Mouse (Mus musculus): Measurements from ENCODE around the gene Wdr17. TPM values are rescaled to one million over a fixed set of nuclear protein-coding genes. Genes with fewer than 3 reads are reported as not detected.

Wdr17 gene
- total and polyA plus RNA-seq, 2 experiments from 2014 or later, result 13.9 to 16.7 TPM

DNA sequence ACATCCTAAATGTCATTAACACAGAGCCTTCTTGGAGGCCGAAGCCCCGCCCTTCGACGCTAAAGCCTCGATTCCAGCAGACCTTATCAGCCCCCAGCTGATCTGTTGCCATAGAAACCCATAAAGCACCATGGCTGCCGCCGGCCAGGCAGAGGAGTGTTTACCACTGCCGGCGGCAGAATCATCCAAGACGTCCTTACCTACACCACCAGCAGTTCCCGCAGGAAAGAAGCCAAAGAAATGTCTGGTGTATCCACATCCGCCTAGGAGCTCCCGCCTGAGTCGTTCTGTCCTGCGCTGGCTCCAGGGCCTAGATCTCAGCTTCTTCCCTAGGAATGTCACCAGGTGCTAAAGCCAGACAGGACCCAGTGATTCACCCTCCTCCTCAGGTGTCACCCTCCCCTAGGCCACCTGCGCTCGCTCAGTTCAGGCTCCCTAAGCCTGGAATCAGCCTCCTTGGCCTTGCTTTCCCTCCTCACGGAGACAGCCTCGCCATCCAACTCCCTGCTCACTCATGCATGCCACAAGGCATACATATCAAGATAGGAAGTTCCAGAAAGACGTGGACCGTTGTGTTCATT is 286.2 kb downstream of the Wdr17 start, which contains the start of gene Spata4:
TSS of gene Spata4 (plus strand) at position 111 of the 581 bp plus-strand sequence.
- Histone ChIP-seq H3K9ac (replicated peaks; ENCODE audit: low read length, poor library complexity, severe bottlenecking) (peak within 1 kb of the TSS; percentile 48; the same call in 1 of the 2 replicates), H3K9me3 (ENCODE audit: low read length) (no peaks in the 10 kb centered on the region), H3K27me3 (ENCODE audit: insufficient read depth, low read length) (no peaks in the 10 kb centered on the region), H3K4me3 (ENCODE audit: low read depth, low read length) (peak within 1 kb of the TSS; percentile 27), H3K36me3 (ENCODE audit: insufficient read depth, low read length) (no peaks in the 10 kb centered on the region), H3K27ac (ENCODE audit: low read depth, low read length) (peak within 1 kb of the TSS; percentile 57; the same call in 1 of the 2 replicates), H3K4me1 (ENCODE audit: insufficient read depth, low read length) (peaks cover 6% of the 10 kb centered on the region; the same call in 1 of the 2 replicates), H3K4me2 (ENCODE audit: low read depth, low read length, poor library complexity, severe bottlenecking) (peak within 1 kb of the TSS; percentile 53)
- DNase-seq (ENCODE audit: low spot score) (peak; percentile 85), ATAC-seq (ENCODE audit: low FRiP score) (peak; percentile 84)
- TF ChIP-seq CTCF (IDR thresholded peaks at IDR 0.05), result no peak
- WGBS, result 7% methylated on average over 21 of the region's 21 CpGs

DNA sequence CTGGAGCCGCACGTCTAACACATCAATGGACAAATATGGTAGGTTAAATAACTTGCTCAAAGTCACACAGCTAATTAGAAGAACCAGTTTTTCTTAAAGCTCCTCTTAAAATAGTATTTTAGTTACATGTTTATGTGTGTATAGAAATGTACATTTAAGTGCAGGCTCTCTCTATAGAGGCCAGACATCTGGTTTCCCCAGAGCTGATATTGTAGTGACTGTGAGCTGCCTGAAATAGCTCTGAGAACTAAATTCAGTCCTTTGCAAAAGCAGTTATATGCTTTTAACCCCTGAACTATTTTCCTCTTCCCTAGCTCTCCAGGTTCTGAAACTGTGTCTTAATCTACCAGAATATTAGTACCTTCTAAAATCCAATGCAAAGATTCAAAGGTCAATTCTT is 289.6 kb downstream of the Wdr17 start:
- TF ChIP-seq CTCF (IDR thresholded peaks at IDR 0.05), result no peak

DNA sequence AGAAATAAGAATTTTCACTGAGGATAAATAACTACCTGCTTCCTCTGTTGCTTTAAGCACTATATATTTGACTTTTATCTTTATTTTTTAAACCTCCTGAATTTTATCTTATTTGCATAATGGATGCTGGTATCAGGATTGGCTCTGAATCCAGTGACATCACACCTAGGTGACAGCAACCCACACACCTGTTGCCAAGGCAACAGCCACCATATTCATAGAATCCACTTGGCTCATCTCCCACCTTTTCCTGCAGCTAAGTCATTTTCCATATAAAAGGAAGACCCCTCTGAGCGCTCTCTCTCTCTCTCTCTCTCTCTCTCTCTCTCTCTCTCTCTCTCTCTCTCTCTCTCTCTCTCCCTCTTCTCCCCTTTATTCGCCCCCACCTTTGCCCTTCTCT is 290.0 kb downstream of the Wdr17 start:
- H3K4me1 ChIP-seq (ENCODE audit: insufficient read depth, low read length), result peaks cover 6% of the 10 kb centered on the region; the same call in 1 of the 2 replicates
- H3K4me2 ChIP-seq (ENCODE audit: low read depth, low read length, poor library complexity, severe bottlenecking), result no peak overlapping the region
- TF ChIP-seq CTCF (IDR thresholded peaks at IDR 0.05), result no peak
- no peak for DNase-seq (ENCODE audit: low spot score)
- H3K4me3 ChIP-seq (ENCODE audit: low read depth, low read length), result no peak overlapping the region
- H3K36me3 ChIP-seq (ENCODE audit: insufficient read depth, low read length), result no peaks in the 10 kb centered on the region
- H3K9me3 ChIP-seq (ENCODE audit: low read length), result no peaks in the 10 kb centered on the region
- 79% methylated on average over 2 of the region's 2 CpGs for WGBS
- ATAC-seq (ENCODE audit: low FRiP score), result no peak
- no peak overlapping the region for H3K27ac ChIP-seq (ENCODE audit: low read depth, low read length)
- H3K9ac ChIP-seq (replicated peaks; ENCODE audit: low read length, poor library complexity, severe bottlenecking), result no peak overlapping the region
- H3K27me3 ChIP-seq (ENCODE audit: insufficient read depth, low read length), result no peaks in the 10 kb centered on the region

More for the DNA sequence above, 289.6 kb downstream of the Wdr17 start:
- ATAC-seq (ENCODE audit: low FRiP score), result no peak
- no peak overlapping the region for H3K27ac ChIP-seq (ENCODE audit: low read depth, low read length)
- H3K27me3 ChIP-seq (ENCODE audit: insufficient read depth, low read length), result no peaks in the 10 kb centered on the region
- 91% methylated on average over 2 of the region's 2 CpGs for WGBS
- peaks cover 6% of the 10 kb centered on the region; the same call in 1 of the 2 replicates for H3K4me1 ChIP-seq (ENCODE audit: insufficient read depth, low read length)
- H3K9me3 ChIP-seq (ENCODE audit: low read length), result no peaks in the 10 kb centered on the region
- H3K36me3 ChIP-seq (ENCODE audit: insufficient read depth, low read length), result no peaks in the 10 kb centered on the region
- no peak for DNase-seq (ENCODE audit: low spot score)
- no peak overlapping the region for H3K4me3 ChIP-seq (ENCODE audit: low read depth, low read length)
- H3K9ac ChIP-seq (replicated peaks; ENCODE audit: low read length, poor library complexity, severe bottlenecking), result no peak overlapping the region
- no peak overlapping the region for H3K4me2 ChIP-seq (ENCODE audit: low read depth, low read length, poor library complexity, severe bottlenecking)

DNA sequence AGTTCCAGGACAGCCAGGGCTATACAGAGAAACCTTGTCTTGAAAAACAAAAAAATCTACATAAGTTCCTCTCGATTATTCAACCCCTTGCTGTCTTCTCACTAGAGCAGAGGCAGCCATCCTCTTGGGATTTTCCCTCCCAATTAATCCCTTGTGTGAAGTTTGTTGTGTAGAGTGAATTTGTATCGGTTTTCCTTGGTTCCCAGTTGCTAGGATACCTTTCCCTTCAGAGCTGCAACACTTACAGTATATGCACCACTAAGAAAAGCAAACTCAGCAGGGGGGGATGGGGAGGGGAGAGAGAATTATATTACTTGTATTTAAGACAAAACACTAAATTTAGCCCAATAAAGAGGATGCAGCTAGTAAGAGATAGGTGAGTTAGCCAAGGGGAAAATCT is 290.9 kb downstream of the Wdr17 start:
- Histone ChIP-seq H3K36me3 (ENCODE audit: insufficient read depth, low read length) (no peaks in the 10 kb centered on the region), H3K27me3 (ENCODE audit: insufficient read depth, low read length) (no peaks in the 10 kb centered on the region), H3K4me1 (ENCODE audit: insufficient read depth, low read length) (peaks cover 6% of the 10 kb centered on the region; the same call in 1 of the 2 replicates), H3K4me2 (ENCODE audit: low read depth, low read length, poor library complexity, severe bottlenecking) (no peak overlapping the region), H3K9ac (replicated peaks; ENCODE audit: low read length, poor library complexity, severe bottlenecking) (no peak overlapping the region), H3K4me3 (ENCODE audit: low read depth, low read length) (no peak overlapping the region), H3K27ac (ENCODE audit: low read depth, low read length) (no peak overlapping the region), H3K9me3 (ENCODE audit: low read length) (no peaks in the 10 kb centered on the region)
- TF ChIP-seq CTCF (IDR thresholded peaks at IDR 0.05), result no peak
- peak; percentile 42 for DNase-seq (ENCODE audit: low spot score)
- no peak for ATAC-seq (ENCODE audit: low FRiP score)
- 21% methylated on average over 2 of the region's 2 CpGs for WGBS

DNA sequence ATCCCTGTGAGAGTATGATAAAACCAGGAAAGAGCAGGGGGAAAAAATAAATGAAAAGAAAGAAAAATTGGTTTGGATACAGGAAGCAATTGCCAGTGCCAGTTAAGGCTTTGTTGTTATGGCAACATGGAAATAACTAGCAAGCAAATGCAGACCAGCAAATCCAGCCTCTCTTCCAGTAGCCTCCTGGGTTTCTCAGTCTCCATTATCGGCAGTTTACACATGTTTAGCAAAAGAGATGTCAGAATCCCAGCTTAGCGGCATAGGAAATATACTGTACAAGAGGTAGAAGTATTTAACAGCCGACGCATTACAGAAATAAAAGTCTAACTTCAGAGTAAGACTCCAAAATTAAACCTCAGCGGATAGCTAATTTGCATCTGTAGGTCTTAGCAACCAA is 292.4 kb downstream of the Wdr17 start:
- H3K4me2 ChIP-seq (ENCODE audit: low read depth, low read length, poor library complexity, severe bottlenecking), result 0 out of 2 replicates have a peak overlapping the region, but pooled peaks have one; percentile 7

DNA sequence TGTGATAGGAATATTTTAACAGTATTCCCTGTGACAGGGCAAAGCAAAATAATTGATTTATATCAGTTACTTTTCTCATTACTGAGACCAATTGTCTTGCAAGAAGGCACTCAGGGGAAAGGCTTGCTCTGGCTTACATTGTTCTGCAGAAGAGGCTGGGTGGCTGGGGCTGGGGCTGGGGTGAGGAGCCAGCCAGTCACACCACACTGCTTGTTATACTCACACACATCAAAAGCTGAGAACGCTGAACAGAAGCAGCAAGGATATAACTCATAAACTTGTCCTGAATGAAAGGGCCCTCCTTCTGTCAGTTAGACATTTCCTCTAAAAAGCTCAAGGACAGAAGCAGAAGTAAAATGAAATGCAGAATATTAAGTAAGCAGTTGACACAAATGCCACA is 304.1 kb downstream of the Wdr17 start:
- no peak for TF ChIP-seq CTCF (IDR thresholded peaks at IDR 0.05)
- Histone ChIP-seq H3K27me3 (ENCODE audit: insufficient read depth, low read length) (no peaks in the 10 kb centered on the region), H3K4me3 (ENCODE audit: low read depth, low read length) (no peak overlapping the region), H3K4me2 (ENCODE audit: low read depth, low read length, poor library complexity, severe bottlenecking) (no peak overlapping the region), H3K9me3 (ENCODE audit: low read length) (no peaks in the 10 kb centered on the region), H3K9ac (replicated peaks; ENCODE audit: low read length, poor library complexity, severe bottlenecking) (no peak overlapping the region), H3K27ac (ENCODE audit: low read depth, low read length) (no peak overlapping the region), H3K36me3 (ENCODE audit: insufficient read depth, low read length) (no peaks in the 10 kb centered on the region), H3K4me1 (ENCODE audit: insufficient read depth, low read length) (no peaks in the 10 kb centered on the region)
- ATAC-seq (ENCODE audit: low FRiP score), result no peak
- 50% methylated on average over 1 of the region's 1 CpGs for WGBS
- no peak for DNase-seq (ENCODE audit: low spot score)

More for the DNA sequence above, 292.4 kb downstream of the Wdr17 start:
- H3K27me3 ChIP-seq (ENCODE audit: insufficient read depth, low read length), result no peaks in the 10 kb centered on the region
- H3K4me1 ChIP-seq (ENCODE audit: insufficient read depth, low read length), result no peaks in the 10 kb centered on the region
- no peak overlapping the region for H3K9ac ChIP-seq (replicated peaks; ENCODE audit: low read length, poor library complexity, severe bottlenecking)
- 39% methylated on average over 5 of the region's 5 CpGs for WGBS
- H3K36me3 ChIP-seq (ENCODE audit: insufficient read depth, low read length), result no peaks in the 10 kb centered on the region
- DNase-seq (ENCODE audit: low spot score), result peak; percentile 27
- peak overlapping the region; percentile 51 for H3K27ac ChIP-seq (ENCODE audit: low read depth, low read length)
- no peak overlapping the region for H3K4me3 ChIP-seq (ENCODE audit: low read depth, low read length)
- ATAC-seq (ENCODE audit: low FRiP score), result peak; percentile 36; the same call in 1 of the 2 replicates
- H3K9me3 ChIP-seq (ENCODE audit: low read length), result no peaks in the 10 kb centered on the region
- no peak for TF ChIP-seq CTCF (IDR thresholded peaks at IDR 0.05)
